In the genomic region with DNA sequence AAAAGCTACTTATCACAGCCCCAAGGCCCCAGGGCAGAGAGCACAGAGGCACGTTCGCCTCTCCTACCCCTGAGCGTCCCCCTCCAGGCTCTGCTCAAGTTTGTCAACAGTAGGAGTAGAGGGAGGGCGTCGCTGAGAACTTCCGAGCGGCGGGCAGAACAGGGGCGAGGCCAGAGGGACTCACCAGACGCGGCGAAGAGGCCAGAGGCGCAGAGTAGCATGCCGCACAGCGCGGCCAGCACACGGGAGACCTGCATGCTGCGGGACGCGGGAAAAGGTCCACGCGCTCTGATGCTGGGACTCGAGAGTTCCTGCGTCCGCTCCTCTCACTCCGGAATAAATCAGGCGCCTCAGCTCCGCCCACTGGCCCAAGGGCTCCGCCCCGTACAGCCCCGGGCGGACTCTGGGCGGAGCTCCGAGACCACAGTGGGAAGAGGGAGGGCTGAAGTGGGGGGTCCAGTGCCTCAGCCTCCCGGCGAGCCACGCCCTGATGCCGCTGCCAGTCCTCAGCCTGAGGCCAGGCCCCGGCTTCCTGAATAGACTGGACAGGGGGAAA, we compare ENCODE assay signal across 8 mouse cellular contexts. TPM values are rescaled to one million over a fixed set of nuclear protein-coding genes. Genes with fewer than 3 reads are reported as not detected.
DNase-seq lines count a peak whose midpoint lies in the region; ATAC-seq and TF ChIP-seq lines count a peak whose summit lies in the region.

Gene Mfge8 (minus strand): TSS at position 350 of the 556 bp plus-strand sequence.

- H3K4me2 ChIP-seq in heart, embryonic 11.5 days = peak within 1 kb of the TSS; percentile 83
- H3K4me2 ChIP-seq in kidney, embryonic 15.5 days = peak within 1 kb of the TSS; percentile 86

- WGBS in heart, embryonic 11.5 days (ENCODE audit: insufficient replicate concordance) = 1% methylated on average over 39 of the region's 39 CpGs
- under 1% methylated on average over 39 of the region's 39 CpGs for WGBS in kidney, embryonic 15.5 days

- no peak within 1 kb of the TSS for H3K27ac ChIP-seq in bone marrow macrophage, adult 2 months (ENCODE audit: insufficient read depth, low read depth, low read length)
- H3K27ac ChIP-seq in embryonic fibroblast, embryonic 13.5 days (ENCODE audit: insufficient read depth, low read length) = peak within 1 kb of the TSS; percentile 48
- H3K27ac ChIP-seq in heart, embryonic 11.5 days (ENCODE audit: low read depth, low read length) = peak within 1 kb of the TSS; percentile 85
- peak within 1 kb of the TSS; percentile 86 for H3K27ac ChIP-seq in kidney, embryonic 15.5 days

- peaks cover 4% of the 10 kb centered on the region for H3K4me1 ChIP-seq in bone marrow macrophage, adult 2 months (ENCODE audit: control insufficient read depth, insufficient read depth, low read length)
- peaks cover 8% of the 10 kb centered on the region; the same call in 1 of the 2 replicates for H3K4me1 ChIP-seq in embryonic fibroblast, embryonic 13.5 days (ENCODE audit: control insufficient read depth, insufficient read depth, low read length)
- H3K4me1 ChIP-seq in heart, embryonic 11.5 days (ENCODE audit: control insufficient read depth, insufficient read depth, low read length) = peaks cover 11% of the 10 kb centered on the region
- peaks cover 27% of the 10 kb centered on the region for H3K4me1 ChIP-seq in kidney, embryonic 15.5 days

- H3ac ChIP-seq in C2C12 (ENCODE audit: control insufficient read depth, insufficient read length, low read depth) = peak within 1 kb of the TSS; percentile 68

- peak; percentile 95 for ATAC-seq in heart, embryonic 11.5 days (replicated peaks; ENCODE audit: insufficient number of reproducible peaks, low FRiP score, low TSS enrichment)
- peak; percentile 94 for ATAC-seq in kidney, embryonic 15.5 days (replicated peaks; ENCODE audit: low FRiP score)

- no peaks in the 10 kb centered on the region for H3K9me3 ChIP-seq in heart, embryonic 11.5 days (replicated peaks; ENCODE audit: control insufficient read depth, low read length)
- H3K9me3 ChIP-seq in kidney, embryonic 15.5 days (replicated peaks) = no peaks in the 10 kb centered on the region

- DNase-seq in liver = peak; percentile 85
- DNase-seq in monocyte, adult 2 months (ENCODE audit: low read depth in 1 of 2, low spot score in 2 of 2) = peak; percentile 48 to 65
- peak; percentile 56 to 58 for DNase-seq in spleen, postnatal 14 days (ENCODE audit: low spot score in 2 of 2)

- H3K9ac ChIP-seq in heart, embryonic 11.5 days (ENCODE audit: low read depth, low read length) = peak within 1 kb of the TSS; percentile 84
- H3K9ac ChIP-seq in kidney, embryonic 15.5 days = peak within 1 kb of the TSS; percentile 68

- no peak for TF ChIP-seq CTCF in C2C12 (IDR thresholded peaks at IDR 0.05; ENCODE audit: control insufficient read depth, insufficient read depth, insufficient read length)
- TF ChIP-seq CTCF in bone marrow macrophage, adult 2 months (IDR thresholded peaks at IDR 0.05; ENCODE audit: low read depth, low read length) = no peak
- no peak for TF ChIP-seq CTCF in embryonic fibroblast, embryonic 13.5 days (IDR thresholded peaks at IDR 0.05; ENCODE audit: borderline replicate concordance, insufficient read depth, low read length)

- peaks cover 13% of the 10 kb centered on the region for H3K79me3 ChIP-seq in C2C12 (ENCODE audit: low read depth)

- H3K79me2 ChIP-seq in C2C12 (ENCODE audit: control insufficient read depth, insufficient read depth) = peaks cover 32% of the 10 kb centered on the region

- H3K27me3 ChIP-seq in C2C12 (ENCODE audit: control insufficient read depth, insufficient read depth, insufficient read length) = no peaks in the 10 kb centered on the region
- no peaks in the 10 kb centered on the region for H3K27me3 ChIP-seq in heart, embryonic 11.5 days (ENCODE audit: control insufficient read depth, insufficient read depth, low read length)
- no peaks in the 10 kb centered on the region for H3K27me3 ChIP-seq in kidney, embryonic 15.5 days

- H3K36me3 ChIP-seq in C2C12 (ENCODE audit: control insufficient read depth, insufficient read depth) = peaks cover 8% of the 10 kb centered on the region
- H3K36me3 ChIP-seq in heart, embryonic 11.5 days (ENCODE audit: control insufficient read depth, insufficient read depth, low read length) = no peaks in the 10 kb centered on the region
- H3K36me3 ChIP-seq in kidney, embryonic 15.5 days = peaks cover 17% of the 10 kb centered on the region

- H3K4me3 ChIP-seq in C2C12 (ENCODE audit: insufficient read depth, poor library complexity, severe bottlenecking) = peak within 1 kb of the TSS; percentile 52
- peak within 1 kb of the TSS; percentile 88 for H3K4me3 ChIP-seq in bone marrow macrophage, adult 2 months (ENCODE audit: insufficient read depth, low read length)
- peak within 1 kb of the TSS; percentile 86 for H3K4me3 ChIP-seq in embryonic fibroblast, embryonic 13.5 days (ENCODE audit: insufficient read depth, low read length)
- H3K4me3 ChIP-seq in heart, embryonic 11.5 days (ENCODE audit: low read depth, low read length) = peak within 1 kb of the TSS; percentile 79
- peak within 1 kb of the TSS; percentile 73 for H3K4me3 ChIP-seq in kidney, embryonic 15.5 days (replicated peaks)

- TF ChIP-seq POLR2A in bone marrow macrophage, adult 2 months (IDR thresholded peaks at IDR 0.05; ENCODE audit: borderline replicate concordance, low read depth, low read length) = no peak
- peak; percentile 94 for TF ChIP-seq POLR2A in embryonic fibroblast, embryonic 13.5 days (IDR thresholded peaks at IDR 0.05; ENCODE audit: low read depth, low read length)

TF ChIP-seq in C2C12, 6 proteins besides CTCF, POLR2A, EP300 and RAD21:
- no peak for TF ChIP-seq FOSL1 (IDR thresholded peaks at IDR 0.05; ENCODE audit: insufficient read depth, low read length, poor library complexity, severe bottlenecking)
- TF ChIP-seq USF1 (IDR thresholded peaks at IDR 0.05; ENCODE audit: low read depth) = no peak

RNA-seq across cellular contexts. Expression of gene Mfge8, which starts in this region (rescaled TPM):
- 350 TPM for polyA plus RNA-seq in C2C12 (2012; fragmentation: generic; extraction: Trizol)
- 27.4 and 30.3 TPM in 2 replicates for polyA plus RNA-seq in bone marrow macrophage, adult 2 months (2012; ENCODE audit: insufficient read depth, insufficient read length, missing spikeins)
- 217 and 303 TPM in 2 replicates for polyA plus RNA-seq in embryonic fibroblast, embryonic 13.5 days (2011; ENCODE audit: insufficient read length, low read depth, missing spikeins)
- 205 and 243 TPM in 2 replicates for polyA plus RNA-seq in heart, embryonic 11.5 days (2014; fragmentation: Nextera tagmentation; extraction: Ambion mirVana)
- polyA plus RNA-seq in kidney, embryonic 15.5 days (2015; fragmentation: Nextera tagmentation; extraction: Ambion mirVana) = 249 and 265 TPM in 2 replicates
